Mouse (Mus musculus) cortical plate, adult 2 months (tissue): ENCODE measurements around the gene Rap1a.

ENCODE experiments used
- CTCF ChIP-seq: fragments of 200-500 bp; IDR thresholded peaks from 2 replicates; pipeline ENCODE4 v1.5.1; 2011; ENCODE audit warnings: mild to moderate bottlenecking, control low read depth, low read length; ENCODE audit not compliant: insufficient read depth; ENCODE audit errors: extremely low read depth
- POLR2A ChIP-seq: fragments of 200-500 bp; IDR thresholded peaks from 2 replicates; pipeline ENCODE4 v1.6.1; 2011; ENCODE audit warnings: mild to moderate bottlenecking, low read length, control low read depth; ENCODE audit not compliant: insufficient read depth; ENCODE audit errors: extremely low read depth

DNA sequence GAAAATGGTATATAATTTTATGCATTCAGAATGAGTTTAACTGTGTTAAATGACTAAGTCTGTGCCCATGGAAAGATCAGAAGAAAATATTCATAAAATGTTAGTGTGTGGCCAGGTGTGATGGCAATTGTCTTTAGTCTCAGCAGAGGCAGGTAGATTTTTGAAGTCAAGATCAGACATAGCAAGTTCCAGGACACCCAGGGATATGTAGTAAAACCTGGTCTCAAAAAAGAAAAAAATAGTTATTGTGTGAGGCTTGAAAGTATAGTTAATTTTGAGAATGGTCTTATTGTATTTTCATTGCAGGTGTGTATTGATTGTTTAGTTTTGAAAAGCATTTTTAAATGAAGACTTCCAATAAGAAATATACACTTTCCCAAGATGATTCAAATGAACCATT is 22.5 kb upstream of the Rap1a start:
- TF ChIP-seq POLR2A, result no peak
- TF ChIP-seq CTCF, result no peak
